Mouse (Mus musculus) intestine, embryonic 16.5 days (tissue): ENCODE measurements around the gene Rnh1. TPM values are rescaled to one million over a fixed set of nuclear protein-coding genes. Genes with fewer than 3 reads are reported as not detected.
A peak's percentile ranks its signal among the peaks of the same experiment; 100 is the strongest.

Experiments
- ATAC-seq: fragments of 200-750 bp; cut with Nextera tagmentation; 2 replicates; pipeline ENCODE4 v1.8.0; 2017; ENCODE audit warnings: moderate TSS enrichment, moderate library complexity
- H3K27ac ChIP-seq: fragments of 300-500 bp; sonication (generic); 2 replicates; pipeline ENCODE4 v1.5.1; 2014; ENCODE audit warnings: mild to moderate bottlenecking, low read length
- H3K27me3 ChIP-seq: fragments of 300-500 bp; sonication (generic); replicated peaks from 2 replicates; pipeline ENCODE4 v1.6.1; 2014; ENCODE audit warnings: low read length, control low read depth, mixed read lengths; ENCODE audit not compliant: control insufficient read depth, insufficient read depth
- H3K36me3 ChIP-seq: fragments of 300-500 bp; sonication (generic); 2 replicates; pipeline ENCODE4 v1.6.1; 2014; ENCODE audit warnings: low read length, control low read depth; ENCODE audit not compliant: control insufficient read depth, insufficient read depth
- H3K4me1 ChIP-seq: fragments of 300-500 bp; sonication (generic); 2 replicates; pipeline ENCODE4 v1.6.1; 2014; ENCODE audit warnings: low read length, control low read depth, mixed read lengths; ENCODE audit not compliant: control insufficient read depth, insufficient read depth
- H3K4me2 ChIP-seq: fragments of 300-500 bp; sonication (generic); 2 replicates; pipeline ENCODE4 v1.6.1; 2014; ENCODE audit warnings: low read depth, low read length, control low read depth
- H3K4me3 ChIP-seq: fragments of 300-500 bp; sonication (generic); 2 replicates; pipeline ENCODE4 v1.5.1; 2014; ENCODE audit warnings: mild to moderate bottlenecking, low read length
- H3K9ac ChIP-seq: fragments of 300-500 bp; sonication (generic); 2 replicates; pipeline ENCODE4 v1.6.1; 2014; ENCODE audit warnings: low read depth, low read length
- H3K9me3 ChIP-seq: fragments of 300-500 bp; sonication (generic); 2 replicates; pipeline ENCODE4 v1.6.1; 2016; ENCODE audit warnings: low read length, control low read depth; ENCODE audit not compliant: control insufficient read depth
- WGBS: fragments of 180-500 bp; shearing (Covaris S2); extraction: QIAGEN DNeasy Blood & Tissue Kit; methylation state at CpG from one replicate; pipeline ENCODE4 v1.1.7; 2014; 5-methylcytosine and 5-hydroxymethylcytosine counted together
- polyA plus RNA-seq: library from polyadenylated mRNA; unstranded; fragments of >200 nt; fragmentation: Nextera tagmentation; extraction: Ambion mirVana; gene quantifications from 2 replicates; pipeline ENCODE4 v1.2.1, GENCODE M21; 2015

Rnh1 gene
- polyA plus RNA-seq, 1 experiment from 2014 or later, result 160 TPM

GRCm38 (mm10) chr7:141131024-141131820, 41.4 kb downstream of the Rnh1 start:
- Histone ChIP-seq H3K4me3 (peak overlapping the region; percentile 98), H3K27me3 (no peaks in the 10 kb centered on the region), H3K4me2 (peak overlapping the region; percentile 90), H3K4me1 (peaks cover 15% of the 10 kb centered on the region), H3K36me3 (peaks cover 4% of the 10 kb centered on the region; the same call in 1 of the 2 replicates), H3K27ac (peak overlapping the region; percentile 46; the same call in 1 of the 2 replicates), H3K9ac (peak overlapping the region; percentile 98), H3K9me3 (no peaks in the 10 kb centered on the region)
- ATAC-seq, result peak; percentile 99
- under 1% methylated on average over 59 of the region's 59 CpGs for WGBS

- H3K4me1 ChIP-seq, result peaks cover 9% of the 10 kb centered on the region
- H3K9ac ChIP-seq, result peak overlapping the region; percentile 78
- peak overlapping the region; percentile 94 for H3K4me2 ChIP-seq
- H3K27me3 ChIP-seq, result no peaks in the 10 kb centered on the region
- H3K27ac ChIP-seq, result peak overlapping the region; percentile 92
- no peaks in the 10 kb centered on the region for H3K9me3 ChIP-seq
- ATAC-seq, result no peak
- WGBS, result 2% methylated on average over 15 of the region's 15 CpGs
- H3K4me3 ChIP-seq, result peak overlapping the region; percentile 75
- H3K36me3 ChIP-seq, result no peaks in the 10 kb centered on the region
These were observed 49.2 kb downstream of the Rnh1 start for GRCm38 (mm10) chr7:141123517-141123856.

DNA sequence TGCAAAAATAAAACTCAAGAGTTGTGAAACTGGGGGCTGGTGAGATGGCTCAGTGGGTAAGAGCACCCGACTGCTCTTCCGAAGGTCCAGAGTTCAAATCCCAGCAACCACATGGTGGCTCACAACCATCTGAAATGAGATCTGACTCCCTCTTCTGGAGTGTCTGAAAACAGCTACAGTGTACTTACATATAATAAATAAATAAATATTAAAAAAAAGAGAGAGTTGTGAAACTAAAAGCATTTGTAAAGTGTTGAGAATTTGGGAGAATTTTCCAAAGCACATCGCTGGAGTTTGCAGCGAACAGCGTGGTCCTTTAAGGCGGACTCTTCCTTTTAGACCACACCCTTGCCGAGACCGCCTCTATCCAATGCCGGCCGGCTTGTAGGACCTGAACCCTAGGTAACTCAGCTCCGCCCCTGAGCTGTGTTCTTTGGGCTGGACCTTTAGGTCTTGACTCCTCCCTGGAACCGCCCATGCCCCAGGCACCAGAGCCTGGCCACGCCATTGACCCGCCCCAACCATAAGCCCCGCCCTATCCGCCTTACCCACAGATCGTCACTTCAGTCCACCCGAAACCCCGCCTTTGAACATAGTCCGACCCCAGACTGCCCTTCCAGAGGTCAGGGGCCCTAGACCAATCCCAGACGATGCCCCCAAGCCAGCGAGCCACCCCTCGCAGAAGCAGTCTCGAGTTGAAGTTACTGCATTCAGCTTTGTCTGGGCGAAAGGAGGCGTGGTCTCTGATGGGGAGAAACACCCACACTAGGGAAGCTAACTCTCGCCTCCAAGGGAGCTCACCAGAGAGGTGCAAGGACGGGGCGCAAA, 49.8 kb downstream of the Rnh1 start:
- 2% methylated on average over 29 of the region's 29 CpGs for WGBS
- peak overlapping the region; percentile 75 for H3K4me3 ChIP-seq
- H3K27me3 ChIP-seq, result no peaks in the 10 kb centered on the region
- peak overlapping the region; percentile 94 for H3K4me2 ChIP-seq
- H3K4me1 ChIP-seq, result peaks cover 9% of the 10 kb centered on the region
- H3K9me3 ChIP-seq, result no peaks in the 10 kb centered on the region
- H3K27ac ChIP-seq, result peak overlapping the region; percentile 94
- ATAC-seq, result peak; percentile 95
- H3K36me3 ChIP-seq, result no peaks in the 10 kb centered on the region
- H3K9ac ChIP-seq, result peak overlapping the region; percentile 78

- Histone ChIP-seq H3K9me3 (no peaks in the 10 kb centered on the region), H3K27ac (peak within 1 kb of the TSS; percentile 94), H3K27me3 (no peaks in the 10 kb centered on the region), H3K36me3 (no peaks in the 10 kb centered on the region), H3K4me1 (peaks cover 9% of the 10 kb centered on the region), H3K4me3 (peak within 1 kb of the TSS; percentile 75), H3K9ac (peak within 1 kb of the TSS; percentile 78), H3K4me2 (peak within 1 kb of the TSS; percentile 94)
- no peak for ATAC-seq
- WGBS, result 35% methylated on average over 14 of the region's 14 CpGs
These were observed 50.4 kb downstream of the Rnh1 start, which contains the start of gene Ptdss2 for GRCm38 (mm10) chr7:141122245-141122644. Gene Ptdss2, plus strand, starts transcription at chr7:141122382.

DNA sequence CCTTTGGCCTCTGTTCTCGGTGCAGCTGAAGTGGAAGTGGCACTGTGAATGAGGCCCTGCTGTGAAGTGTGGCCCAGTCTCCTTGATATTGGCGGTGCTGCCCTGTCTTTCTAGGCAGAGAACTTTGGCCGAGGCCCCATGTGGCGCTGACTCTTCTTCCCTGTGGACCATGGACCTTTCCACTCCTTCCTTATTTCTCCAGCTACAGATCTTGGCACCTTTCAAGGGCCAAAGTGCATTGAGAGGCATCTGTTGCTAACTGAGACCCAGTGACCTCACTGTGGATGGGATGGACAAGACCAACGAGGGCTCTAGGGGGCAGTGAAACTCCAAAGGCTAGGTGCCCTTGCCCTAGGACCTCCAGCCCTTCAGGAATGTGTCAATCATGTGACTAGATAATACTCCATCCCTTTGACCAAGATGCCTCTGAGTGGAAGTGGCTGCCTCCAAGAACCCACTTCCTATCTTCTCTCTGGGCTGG, 51.6 kb downstream of the Rnh1 start:
- no peaks in the 10 kb centered on the region for H3K27me3 ChIP-seq
- no peak overlapping the region for H3K4me2 ChIP-seq
- peaks cover 9% of the 10 kb centered on the region for H3K4me1 ChIP-seq
- H3K27ac ChIP-seq, result peak overlapping the region; percentile 88
- no peak overlapping the region for H3K4me3 ChIP-seq
- no peaks in the 10 kb centered on the region for H3K9me3 ChIP-seq
- ATAC-seq, result peak; percentile 65
- no peak overlapping the region for H3K9ac ChIP-seq
- no peaks in the 10 kb centered on the region for H3K36me3 ChIP-seq
- WGBS, result 59% methylated on average over 5 of the region's 5 CpGs

GRCm38 (mm10) chr7:141120605-141121004, 52.1 kb downstream of the Rnh1 start:
- no peak for ATAC-seq
- H3K9ac ChIP-seq, result no peak overlapping the region
- no peak overlapping the region for H3K4me3 ChIP-seq
- peaks cover 9% of the 10 kb centered on the region for H3K4me1 ChIP-seq
- no peaks in the 10 kb centered on the region for H3K36me3 ChIP-seq
- H3K9me3 ChIP-seq, result no peaks in the 10 kb centered on the region
- no peak overlapping the region for H3K4me2 ChIP-seq
- H3K27me3 ChIP-seq, result no peaks in the 10 kb centered on the region
- WGBS, result 79% methylated on average over 3 of the region's 3 CpGs
- peak overlapping the region; percentile 88 for H3K27ac ChIP-seq

- H3K27ac ChIP-seq, result no peak overlapping the region
- WGBS, result 68% methylated on average over 3 of the region's 3 CpGs
These were observed 53.2 kb downstream of the Rnh1 start for GRCm38 (mm10) chr7:141119487-141119886.

GRCm38 (mm10) chr7:141117636-141118035, 55.0 kb downstream of the Rnh1 start, which contains the start of gene Ano9:
Gene Ano9, minus strand, starts transcription at chr7:141117806.
- Histone ChIP-seq H3K9me3 (no peaks in the 10 kb centered on the region), H3K27ac (peak within 1 kb of the TSS; percentile 68), H3K36me3 (no peaks in the 10 kb centered on the region), H3K9ac (peak within 1 kb of the TSS; percentile 67), H3K27me3 (no peaks in the 10 kb centered on the region), H3K4me1 (peaks cover 5% of the 10 kb centered on the region), H3K4me2 (peak within 1 kb of the TSS; percentile 57), H3K4me3 (peak within 1 kb of the TSS; percentile 50)
- peak; percentile 62 for ATAC-seq
- WGBS, result 10% methylated on average over 9 of the region's 9 CpGs

More at GRCm38 (mm10) chr7:141119487-141119886, 53.2 kb downstream of the Rnh1 start:
- Histone ChIP-seq H3K4me3 (no peak overlapping the region), H3K9me3 (no peaks in the 10 kb centered on the region), H3K36me3 (no peaks in the 10 kb centered on the region), H3K9ac (no peak overlapping the region), H3K4me2 (no peak overlapping the region), H3K27me3 (no peaks in the 10 kb centered on the region), H3K4me1 (peaks cover 9% of the 10 kb centered on the region)
- no peak for ATAC-seq

DNA sequence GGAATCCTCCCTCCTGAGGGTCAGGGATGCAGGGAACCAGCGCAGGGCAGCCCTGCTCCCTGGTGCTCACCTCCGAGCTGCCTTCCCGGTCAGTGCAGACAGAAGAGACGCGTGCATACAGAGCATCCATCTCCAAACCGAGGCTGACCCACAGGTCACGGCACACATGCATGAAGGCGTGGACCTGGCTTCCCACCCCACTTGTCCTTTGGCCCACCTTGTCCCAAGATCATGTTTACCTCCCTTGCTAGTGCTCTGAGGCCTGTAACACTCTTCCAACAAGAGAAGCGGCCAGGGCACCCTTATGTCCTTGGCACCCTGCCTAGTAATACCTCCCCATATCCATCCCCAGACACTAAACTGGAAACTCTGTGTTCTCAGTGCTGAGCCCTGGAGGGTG, 56.8 kb downstream of the Rnh1 start:
- H3K4me2 ChIP-seq, result peak overlapping the region; percentile 57; the same call in 1 of the 2 replicates
- no peaks in the 10 kb centered on the region for H3K27me3 ChIP-seq
- H3K9ac ChIP-seq, result 0 out of 2 replicates have a peak overlapping the region, but pooled peaks have one; percentile 4
- no peaks in the 10 kb centered on the region for H3K36me3 ChIP-seq
- H3K9me3 ChIP-seq, result no peaks in the 10 kb centered on the region
- no peaks in the 10 kb centered on the region for H3K4me1 ChIP-seq
- 87% methylated on average over 9 of the region's 9 CpGs for WGBS
- no peak for ATAC-seq
- H3K27ac ChIP-seq, result no peak overlapping the region
- H3K4me3 ChIP-seq, result 0 out of 2 replicates have a peak overlapping the region, but pooled peaks have one; percentile 50
